Mouse (Mus musculus): ENCODE data around the gene Shc1. TPM values are rescaled to one million over a fixed set of nuclear protein-coding genes. Genes with fewer than 3 reads are reported as not detected.
A peak's percentile ranks its signal among the peaks of the same experiment; 100 is the strongest.

Gene Shc1
- polyA plus RNA-seq, 1 experiment: 65.2 TPM

DNA sequence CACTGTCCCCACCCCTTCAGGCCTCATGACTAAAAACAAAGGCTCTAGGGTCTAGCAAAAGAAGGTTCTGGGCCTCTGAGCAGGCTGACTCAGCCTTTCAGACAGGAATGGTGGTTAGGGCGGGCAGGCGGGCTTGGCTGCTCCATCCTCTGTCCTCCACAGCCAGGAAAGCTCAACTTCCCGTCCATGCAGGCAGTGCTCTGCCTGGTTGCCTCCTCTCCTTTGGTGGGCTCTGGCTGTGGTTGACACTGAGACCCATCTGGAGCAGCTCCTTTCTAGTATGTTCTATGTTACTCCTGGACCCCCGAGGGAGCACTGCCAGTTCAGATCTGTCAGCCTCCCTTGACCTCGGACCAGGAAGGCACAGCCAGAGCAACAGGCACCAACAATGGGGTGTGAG is 15.6 kb upstream of the Shc1 start, which contains the start of gene Lenep:
Gene Lenep, minus strand, starts transcription at position 101 of the 400 bp plus-strand sequence.
- WGBS: 82% methylated on average over 5 of the region's 5 CpGs
- no peak for TF ChIP-seq CTCF (IDR thresholded peaks at IDR 0.05; ENCODE audit: control insufficient read depth, insufficient read depth, low read length)
- TF ChIP-seq POLR2A (IDR thresholded peaks at IDR 0.05; ENCODE audit: borderline replicate concordance, control insufficient read depth, low read depth, low read length): no peak
- Histone ChIP-seq H3K4me3 (replicated peaks; ENCODE audit: control insufficient read depth, low read depth, low read length) (no peak within 1 kb of the TSS), H3K27ac (ENCODE audit: control insufficient read depth, insufficient read depth, low read depth, low read length, poor library complexity) (no peak within 1 kb of the TSS), H3K4me1 (ENCODE audit: control insufficient read depth, insufficient read depth, low read length) (no peaks in the 10 kb centered on the region)

DNA sequence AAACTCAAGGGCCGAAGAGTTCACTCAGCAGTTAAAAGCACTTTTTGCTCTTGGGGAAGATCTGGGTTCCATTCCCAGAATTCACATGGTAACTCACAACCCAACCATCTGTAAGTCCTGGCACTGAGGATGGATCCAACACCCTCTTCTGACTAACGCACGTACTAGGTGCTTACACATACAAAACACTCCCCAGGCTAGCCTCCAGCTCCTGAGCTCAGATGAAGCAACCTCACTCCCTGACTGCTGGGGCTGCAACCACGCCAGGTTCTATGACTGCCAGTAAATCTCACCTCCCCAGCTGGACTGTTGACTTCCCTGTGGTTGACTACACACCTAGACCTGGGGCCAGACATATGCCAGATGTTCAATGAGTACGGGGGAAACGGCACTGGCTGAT is 11.4 kb upstream of the Shc1 start:
- WGBS: 88% methylated on average over 6 of the region's 6 CpGs
- H3K4me3 ChIP-seq (replicated peaks; ENCODE audit: control insufficient read depth, low read depth, low read length): no peak overlapping the region

GRCm38 (mm10) chr3:89408448-89408847 is 9.8 kb upstream of the Shc1 start:
- 90% methylated on average over 16 of the region's 16 CpGs for WGBS
- no peak overlapping the region for H3K4me3 ChIP-seq (replicated peaks; ENCODE audit: control insufficient read depth, low read depth, low read length)
- no peak for TF ChIP-seq CTCF (IDR thresholded peaks at IDR 0.05; ENCODE audit: control insufficient read depth, insufficient read depth, low read length)
- H3K4me1 ChIP-seq (ENCODE audit: control insufficient read depth, insufficient read depth, low read length): no peaks in the 10 kb centered on the region
- no peak overlapping the region for H3K27ac ChIP-seq (ENCODE audit: control insufficient read depth, insufficient read depth, low read depth, low read length, poor library complexity)

More for the DNA sequence above, 11.4 kb upstream of the Shc1 start:
- TF ChIP-seq POLR2A (IDR thresholded peaks at IDR 0.05; ENCODE audit: borderline replicate concordance, control insufficient read depth, low read depth, low read length) (no peak), CTCF (IDR thresholded peaks at IDR 0.05; ENCODE audit: control insufficient read depth, insufficient read depth, low read length) (no peak)
- no peaks in the 10 kb centered on the region for H3K4me1 ChIP-seq (ENCODE audit: control insufficient read depth, insufficient read depth, low read length)
- H3K27ac ChIP-seq (ENCODE audit: control insufficient read depth, insufficient read depth, low read depth, low read length, poor library complexity): no peak overlapping the region

DNA sequence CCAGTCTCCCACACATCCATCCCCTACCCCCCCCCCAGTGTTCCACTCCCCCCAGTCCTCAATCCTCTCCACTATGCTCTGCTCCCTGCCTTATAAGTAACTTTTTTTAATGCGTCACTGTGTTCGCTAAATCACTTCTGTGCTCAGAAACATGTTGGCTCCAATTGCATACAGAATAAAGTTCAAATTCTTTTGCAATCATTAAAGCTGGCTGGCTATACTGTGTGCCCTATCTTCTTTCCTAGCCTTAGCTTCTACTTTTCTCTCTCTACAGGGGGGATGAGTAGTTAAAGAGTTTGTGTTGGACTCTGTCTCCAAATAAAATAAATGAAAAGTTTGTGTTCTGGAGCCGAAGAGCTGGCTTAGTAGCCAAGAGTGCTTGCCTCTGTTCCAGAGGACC is 8.5 kb upstream of the Shc1 start:
- H3K4me1 ChIP-seq (ENCODE audit: control insufficient read depth, insufficient read depth, low read length): no peaks in the 10 kb centered on the region
- TF ChIP-seq CTCF (IDR thresholded peaks at IDR 0.05; ENCODE audit: control insufficient read depth, insufficient read depth, low read length): no peak
- no peak for TF ChIP-seq POLR2A (IDR thresholded peaks at IDR 0.05; ENCODE audit: borderline replicate concordance, control insufficient read depth, low read depth, low read length)
- no peak overlapping the region for H3K4me3 ChIP-seq (replicated peaks; ENCODE audit: control insufficient read depth, low read depth, low read length)
- no peak overlapping the region for H3K27ac ChIP-seq (ENCODE audit: control insufficient read depth, insufficient read depth, low read depth, low read length, poor library complexity)
- 90% methylated on average over 3 of the region's 3 CpGs for WGBS

- Histone ChIP-seq H3K27ac (ENCODE audit: control insufficient read depth, insufficient read depth, low read depth, low read length, poor library complexity) (no peak overlapping the region), H3K4me1 (ENCODE audit: control insufficient read depth, insufficient read depth, low read length) (no peaks in the 10 kb centered on the region), H3K4me3 (replicated peaks; ENCODE audit: control insufficient read depth, low read depth, low read length) (peak overlapping the region; percentile 73)
- no peak for TF ChIP-seq POLR2A (IDR thresholded peaks at IDR 0.05; ENCODE audit: borderline replicate concordance, control insufficient read depth, low read depth, low read length)
- TF ChIP-seq CTCF (IDR thresholded peaks at IDR 0.05; ENCODE audit: control insufficient read depth, insufficient read depth, low read length): no peak
- WGBS: 77% methylated on average over 10 of the region's 10 CpGs
Measured at GRCm38 (mm10) chr3:89410864-89411263, 7.4 kb upstream of the Shc1 start.

DNA sequence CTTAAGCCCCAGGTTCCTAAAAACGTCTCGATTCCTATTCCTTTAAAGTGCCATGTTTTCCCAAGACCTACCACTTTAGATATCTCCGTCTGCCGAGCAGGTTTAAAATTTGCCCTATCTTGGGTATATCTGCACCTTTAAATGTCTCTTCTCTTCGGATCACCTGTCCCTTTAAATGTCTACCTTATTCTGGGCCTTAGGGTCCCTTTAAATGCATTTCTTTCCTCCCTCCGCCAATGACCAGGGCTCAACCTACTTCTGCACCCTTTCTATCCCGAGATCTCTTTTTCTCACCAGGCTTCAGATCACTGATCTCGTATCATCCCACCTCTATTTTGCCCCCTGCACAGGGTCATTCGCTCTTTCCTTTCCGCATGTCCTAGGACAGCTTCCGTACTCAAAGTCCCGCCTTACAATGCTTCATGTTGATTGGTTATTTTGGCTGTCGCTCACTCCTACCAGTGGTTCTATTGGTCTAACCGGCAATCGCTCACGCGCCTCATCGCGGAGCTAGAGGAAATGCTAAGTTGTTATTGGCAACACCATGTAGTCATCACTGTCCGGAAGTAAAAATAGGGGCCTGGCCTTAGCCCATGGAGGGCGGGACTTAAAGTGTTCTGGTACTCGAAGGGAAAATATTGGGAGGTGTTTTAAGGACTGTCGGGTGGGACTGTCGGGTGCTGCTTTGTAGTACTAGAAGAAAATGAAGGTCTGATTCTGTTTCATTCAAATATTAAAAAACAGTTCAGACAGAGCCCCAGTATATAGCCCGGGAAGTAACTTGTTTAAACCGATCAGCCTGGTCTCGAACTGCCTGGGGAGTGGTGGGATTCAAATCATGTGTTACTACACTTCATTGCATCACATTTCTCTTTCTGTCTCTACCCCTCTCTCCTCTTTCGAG is 6.5 kb upstream of the Shc1 start, which contains the start of gene Flad1:
Gene Flad1, minus strand, starts transcription at position 381 of the 904 bp plus-strand sequence.
- Histone ChIP-seq H3K27ac (ENCODE audit: control insufficient read depth, insufficient read depth, low read depth, low read length, poor library complexity) (no peak within 1 kb of the TSS), H3K4me1 (ENCODE audit: control insufficient read depth, insufficient read depth, low read length) (no peaks in the 10 kb centered on the region), H3K4me3 (replicated peaks; ENCODE audit: control insufficient read depth, low read depth, low read length) (peak within 1 kb of the TSS; percentile 73)
- 2% methylated on average over 28 of the region's 28 CpGs for WGBS
- TF ChIP-seq POLR2A (IDR thresholded peaks at IDR 0.05; ENCODE audit: borderline replicate concordance, control insufficient read depth, low read depth, low read length) (no peak), CTCF (IDR thresholded peaks at IDR 0.05; ENCODE audit: control insufficient read depth, insufficient read depth, low read length) (no peak)

DNA sequence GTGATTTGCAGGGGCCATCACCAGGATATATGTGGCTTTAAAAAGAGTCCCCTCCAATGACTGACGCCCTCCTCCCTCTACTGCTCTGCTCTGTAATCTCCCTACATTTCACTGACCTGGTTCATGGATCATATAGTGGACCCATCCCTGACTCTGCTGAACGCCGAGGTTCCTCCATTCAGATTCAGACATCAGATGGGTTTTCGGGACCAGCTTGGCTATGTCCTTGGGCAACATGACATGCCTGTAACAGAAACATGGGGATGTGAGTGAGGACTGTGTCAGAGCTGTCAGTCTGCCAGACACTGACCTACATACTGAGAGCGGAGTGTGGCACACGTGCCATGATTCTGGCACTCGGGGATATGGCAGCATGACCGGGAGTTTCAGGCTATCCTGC is 2.1 kb upstream of the Shc1 start:
- no peak for TF ChIP-seq POLR2A (IDR thresholded peaks at IDR 0.05; ENCODE audit: borderline replicate concordance, control insufficient read depth, low read depth, low read length)
- TF ChIP-seq CTCF (IDR thresholded peaks at IDR 0.05; ENCODE audit: control insufficient read depth, insufficient read depth, low read length): no peak
- Histone ChIP-seq H3K4me3 (replicated peaks; ENCODE audit: control insufficient read depth, low read depth, low read length) (no peak overlapping the region), H3K4me1 (ENCODE audit: control insufficient read depth, insufficient read depth, low read length) (peaks cover 2% of the 10 kb centered on the region; the same call in 1 of the 2 replicates), H3K27ac (ENCODE audit: control insufficient read depth, insufficient read depth, low read depth, low read length, poor library complexity) (no peak overlapping the region)
- 95% methylated on average over 8 of the region's 8 CpGs for WGBS

GRCm38 (mm10) chr3:89417131-89417530 is 1.1 kb upstream of the Shc1 start:
- WGBS: 28% methylated on average over 2 of the region's 2 CpGs
- TF ChIP-seq POLR2A (IDR thresholded peaks at IDR 0.05; ENCODE audit: borderline replicate concordance, control insufficient read depth, low read depth, low read length) (no peak), CTCF (IDR thresholded peaks at IDR 0.05; ENCODE audit: control insufficient read depth, insufficient read depth, low read length) (no peak)
- no peak overlapping the region for H3K27ac ChIP-seq (ENCODE audit: control insufficient read depth, insufficient read depth, low read depth, low read length, poor library complexity)
- H3K4me3 ChIP-seq (replicated peaks; ENCODE audit: control insufficient read depth, low read depth, low read length): peak overlapping the region; percentile 49
- H3K4me1 ChIP-seq (ENCODE audit: control insufficient read depth, insufficient read depth, low read length): peaks cover 2% of the 10 kb centered on the region; the same call in 1 of the 2 replicates

Measured in bone marrow, adult 2 months (tissue).